Mouse (Mus musculus) frontal cortex, adult 2 months (tissue): ENCODE data around the gene Sox5. TPM values are rescaled to one million over a fixed set of nuclear protein-coding genes. Genes with fewer than 3 reads are reported as not detected.
A peak's percentile ranks its signal among the peaks of the same experiment; 100 is the strongest.

ENCODE experiments used
- DNase-seq, 2 experiments: peaks; one replicate each; pipeline ENCODE4 v3.0.0; 2022; ENCODE audit warnings: low spot score in 1 of 2; ENCODE audit errors: extremely low spot score in 1 of 2
- polyA plus RNA-seq: library from polyadenylated mRNA; depleted of rRNA; stranded (reverse); fragments of >200 nt; gene quantifications from 2 replicates; pipeline ENCODE4 v1.2.3, GENCODE M21; 2012

Sox5 gene
- polyA plus RNA-seq, 1 experiment, result 27.9 TPM

GRCm38 (mm10) chr6:144596536-144597210, 185.1 kb downstream of the Sox5 start:
- peak; percentile 64 to 68 for DNase-seq

GRCm38 (mm10) chr6:144584854-144585253, 196.9 kb downstream of the Sox5 start:
- DNase-seq, result no peak

DNA sequence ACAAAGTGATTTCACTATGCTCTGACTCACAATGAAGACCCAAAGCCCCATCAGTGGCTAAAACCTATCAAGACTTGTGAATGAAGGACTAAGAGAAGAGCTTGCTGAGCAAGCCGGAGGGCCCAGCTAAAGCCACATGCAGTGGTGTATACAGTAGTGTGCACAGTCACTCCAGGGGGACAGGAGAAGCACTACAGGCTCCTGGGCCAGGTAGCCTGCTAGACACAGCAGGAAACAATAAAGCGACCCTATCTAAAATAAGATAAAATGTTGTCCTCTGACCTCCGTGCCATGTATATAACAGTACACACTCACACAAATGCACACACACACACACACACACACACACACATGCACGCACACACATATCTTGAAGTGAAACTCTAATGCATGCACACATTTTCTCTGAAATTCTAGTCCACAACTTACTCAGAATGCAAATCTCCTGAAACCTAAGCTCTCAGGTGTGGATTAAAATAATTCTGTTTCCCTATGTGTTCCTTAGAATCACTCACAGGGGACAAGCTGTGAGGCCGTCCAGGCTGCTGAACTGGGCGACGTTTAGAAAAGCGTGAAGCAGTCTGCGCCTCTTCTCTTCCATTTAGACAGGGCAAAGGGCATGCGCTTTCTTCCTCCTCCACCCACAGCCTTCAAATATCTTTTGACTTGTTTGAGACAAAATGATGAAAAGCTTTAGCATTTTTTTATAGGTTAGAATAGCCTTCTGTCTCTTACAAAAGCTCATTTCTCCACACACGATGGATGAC, 197.5 kb downstream of the Sox5 start:
- DNase-seq, result no peak

DNA sequence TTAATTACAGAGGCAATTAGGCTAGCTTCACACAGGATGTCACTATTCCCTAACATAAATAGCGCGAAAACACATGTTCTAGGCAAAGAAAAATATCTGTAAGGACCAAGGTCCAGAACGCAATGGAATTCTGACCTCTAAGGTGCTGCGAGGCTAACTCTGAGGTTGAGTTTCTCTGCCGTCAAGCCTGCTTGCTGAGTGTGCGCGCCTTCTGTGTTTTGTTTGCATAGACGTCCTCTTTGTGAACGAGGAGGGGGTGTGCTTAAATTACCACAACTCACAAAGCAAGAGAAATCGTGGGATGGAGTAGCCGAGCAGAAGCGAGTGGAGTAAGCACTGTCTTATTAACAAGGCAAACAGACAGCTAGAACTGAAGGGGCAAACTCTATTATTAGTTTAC, 202.5 kb downstream of the Sox5 start:
- peak in 1 of 2 experiments; percentile 12 for DNase-seq

DNA sequence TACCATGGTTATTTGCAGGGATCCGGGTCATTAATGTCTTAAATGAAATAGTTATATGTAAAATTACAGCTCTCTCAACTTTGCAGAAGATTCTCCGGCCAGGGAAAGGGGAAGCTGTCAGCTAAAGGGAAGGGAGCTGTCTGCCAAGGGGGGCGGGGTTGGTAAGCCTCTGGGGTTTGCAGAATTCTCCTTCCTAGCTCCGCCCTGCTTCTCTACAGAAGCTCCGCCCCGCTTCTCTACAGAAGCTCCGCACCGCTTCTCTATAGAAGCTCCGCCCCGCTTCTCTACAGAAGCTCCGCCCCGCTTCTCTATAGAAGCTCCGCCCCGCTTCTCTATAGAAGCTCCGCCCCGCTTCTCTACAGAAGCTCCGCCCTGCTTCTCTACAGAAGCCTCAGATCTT, 210.9 kb downstream of the Sox5 start:
- no peak for DNase-seq

DNA sequence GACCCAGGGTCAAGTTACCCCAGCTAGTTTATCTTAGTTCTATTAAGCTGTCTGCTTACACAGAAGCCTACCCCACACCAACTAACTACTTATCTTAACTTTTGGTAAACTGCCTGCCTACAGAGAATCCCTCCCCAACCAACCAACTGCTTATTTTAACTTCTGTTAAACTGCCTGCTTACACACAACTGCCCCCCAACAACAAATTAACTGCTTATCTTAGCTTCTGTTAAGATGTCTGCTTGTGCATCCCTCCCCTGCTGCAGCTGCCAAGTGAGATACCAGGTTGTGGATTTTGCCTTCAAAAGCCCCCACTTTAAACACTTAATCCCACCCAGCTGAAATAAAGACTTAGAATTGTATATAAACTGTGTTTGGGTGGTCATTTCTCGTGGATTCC, 215.9 kb downstream of the Sox5 start:
- DNase-seq, result no peak

DNA sequence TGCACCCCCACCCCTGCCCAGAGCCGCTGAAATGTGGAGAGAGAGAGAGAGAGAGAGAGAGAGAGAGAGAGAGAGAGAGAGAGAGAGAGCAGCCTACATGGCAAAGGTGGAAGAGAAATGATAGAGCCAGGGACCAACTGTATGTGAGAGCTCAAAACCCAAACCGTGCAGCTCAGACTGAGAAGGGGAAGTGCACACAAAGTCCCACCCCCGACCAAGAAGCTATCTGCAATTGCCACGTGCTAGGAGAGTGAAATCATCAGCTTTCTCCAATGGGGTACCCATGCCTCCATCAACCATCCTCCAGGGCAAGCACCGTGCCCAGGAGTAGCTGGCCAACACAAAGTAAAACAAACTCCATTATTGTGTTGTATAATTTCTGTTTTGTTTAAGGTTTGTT, 220.1 kb downstream of the Sox5 start:
- no peak for DNase-seq

DNA sequence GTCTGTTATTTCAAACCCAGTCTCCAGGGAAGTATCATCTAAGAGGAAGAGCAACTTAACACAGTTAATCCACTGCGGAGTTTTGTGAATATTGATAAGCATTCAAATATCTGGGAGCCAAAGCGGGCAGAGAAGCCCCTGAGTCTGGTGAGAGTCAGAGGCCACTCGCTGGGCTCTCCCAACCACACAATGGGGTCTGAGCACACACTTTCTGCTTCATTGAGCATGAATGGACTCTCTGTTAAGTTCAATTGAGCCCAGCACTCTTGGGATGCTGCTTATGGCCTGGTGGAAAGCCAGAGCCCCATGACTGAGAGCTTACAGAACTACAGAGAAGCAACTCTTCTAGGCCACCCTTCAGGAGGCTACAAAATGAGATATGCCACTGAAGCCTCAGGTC, 221.6 kb downstream of the Sox5 start:
- DNase-seq, result no peak

- peak in 1 of 2 experiments; percentile 12 for DNase-seq
These were observed 228.3 kb downstream of the Sox5 start for GRCm38 (mm10) chr6:144553476-144553875.

GRCm38 (mm10) chr6:144548991-144549390, 232.8 kb downstream of the Sox5 start:
- no peak for DNase-seq

DNA sequence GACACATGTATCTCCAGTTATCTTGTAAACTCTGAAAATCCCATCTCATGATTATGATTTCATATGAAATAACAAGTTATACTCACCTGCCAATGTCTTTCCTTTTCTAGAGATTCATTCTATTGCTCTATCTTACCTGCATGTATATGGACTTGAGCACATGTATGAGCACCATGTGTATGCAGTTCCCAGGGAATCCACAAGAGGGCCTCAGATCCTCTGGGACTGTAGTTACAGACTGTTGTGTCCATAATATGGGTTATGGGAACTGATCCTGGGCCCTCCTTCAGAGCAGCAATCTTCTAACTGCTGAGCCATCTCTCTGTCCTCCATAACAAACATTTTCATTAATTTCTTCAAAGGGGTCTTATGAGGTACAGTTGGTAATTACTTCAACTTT, 234.6 kb downstream of the Sox5 start:
- no peak for DNase-seq

DNA sequence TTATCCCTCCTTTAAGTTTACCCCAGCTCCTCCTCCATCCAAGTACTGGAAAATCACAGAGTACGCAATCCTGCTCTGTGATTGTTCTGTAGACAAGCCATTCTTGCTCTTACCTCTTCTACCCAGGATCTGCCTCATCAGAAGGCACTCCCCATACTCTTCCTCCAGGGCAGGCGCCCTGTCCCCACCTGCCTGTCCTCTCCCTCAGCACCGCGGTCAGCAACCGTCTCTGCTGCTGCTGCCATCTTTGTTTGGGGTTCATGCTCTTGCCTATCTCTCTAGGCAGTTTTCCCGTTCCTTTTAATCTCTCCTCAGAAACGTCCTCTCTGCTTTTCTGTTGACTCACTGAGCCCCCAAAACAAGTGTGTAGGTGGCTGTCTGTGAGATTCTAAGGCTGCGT, 236.2 kb downstream of the Sox5 start:
- no peak for DNase-seq

- DNase-seq, result no peak
These were observed 240.5 kb downstream of the Sox5 start for GRCm38 (mm10) chr6:144541316-144541715.

GRCm38 (mm10) chr6:144539439-144540192, 242.2 kb downstream of the Sox5 start:
- no peak for DNase-seq

- DNase-seq, result no peak
These were observed 258.3 kb downstream of the Sox5 start for GRCm38 (mm10) chr6:144523479-144523878.

GRCm38 (mm10) chr6:144518811-144519210, 263.0 kb downstream of the Sox5 start:
- no peak for DNase-seq

GRCm38 (mm10) chr6:144515905-144516304, 265.9 kb downstream of the Sox5 start:
- DNase-seq, result no peak

- DNase-seq, result no peak
These were observed 268.0 kb downstream of the Sox5 start for GRCm38 (mm10) chr6:144513761-144514160.

- no peak for DNase-seq
These were observed 269.9 kb downstream of the Sox5 start for GRCm38 (mm10) chr6:144511925-144512324.

- DNase-seq, result peak; percentile 28 to 54
These were observed 271.6 kb downstream of the Sox5 start for GRCm38 (mm10) chr6:144510147-144510546.

DNA sequence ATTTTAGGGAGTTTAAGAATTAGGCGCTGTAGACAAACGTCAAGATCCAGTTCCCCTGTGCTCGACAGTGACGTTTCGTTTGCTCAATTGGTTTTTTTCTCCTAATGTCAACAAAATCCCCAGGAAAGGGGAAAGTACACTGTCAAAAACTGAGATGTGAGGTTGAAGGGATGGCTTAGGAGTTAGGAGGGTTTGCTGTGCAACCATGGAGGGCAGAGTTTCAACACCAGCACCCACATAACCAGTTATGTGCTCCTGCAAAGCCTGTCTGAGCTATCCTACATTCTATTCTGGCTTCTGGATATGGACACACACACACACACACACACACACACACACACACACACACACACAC, 277.6 kb downstream of the Sox5 start:
- DNase-seq, result no peak
